Mouse (Mus musculus) layer of hippocampus, adult 8-10 months (tissue): ENCODE data around the gene Gm6685. TPM values are rescaled to one million over a fixed set of nuclear protein-coding genes. Genes with fewer than 3 reads are reported as not detected.
"Not testable (repeated sequence)": the region's sequence is repeated elsewhere in the genome, so short reads cannot be mapped to it uniquely, and the experiment has no call there.

Experiments used
- DNase-seq, 2 experiments: peaks; one replicate each; pipeline ENCODE4 v3.0.0; 2022; ENCODE audit warnings: low spot score in 2 of 2
- total RNA-seq, 4 experiments: library from RNA; stranded (reverse); gene quantifications; 2 replicates each; pipeline ENCODE4 v1.2.4; 2022

Gene Gm6685
- total RNA-seq: 1 to 10 TPM; 4.4 to 7.9 (median 6.6) TPM

DNA sequence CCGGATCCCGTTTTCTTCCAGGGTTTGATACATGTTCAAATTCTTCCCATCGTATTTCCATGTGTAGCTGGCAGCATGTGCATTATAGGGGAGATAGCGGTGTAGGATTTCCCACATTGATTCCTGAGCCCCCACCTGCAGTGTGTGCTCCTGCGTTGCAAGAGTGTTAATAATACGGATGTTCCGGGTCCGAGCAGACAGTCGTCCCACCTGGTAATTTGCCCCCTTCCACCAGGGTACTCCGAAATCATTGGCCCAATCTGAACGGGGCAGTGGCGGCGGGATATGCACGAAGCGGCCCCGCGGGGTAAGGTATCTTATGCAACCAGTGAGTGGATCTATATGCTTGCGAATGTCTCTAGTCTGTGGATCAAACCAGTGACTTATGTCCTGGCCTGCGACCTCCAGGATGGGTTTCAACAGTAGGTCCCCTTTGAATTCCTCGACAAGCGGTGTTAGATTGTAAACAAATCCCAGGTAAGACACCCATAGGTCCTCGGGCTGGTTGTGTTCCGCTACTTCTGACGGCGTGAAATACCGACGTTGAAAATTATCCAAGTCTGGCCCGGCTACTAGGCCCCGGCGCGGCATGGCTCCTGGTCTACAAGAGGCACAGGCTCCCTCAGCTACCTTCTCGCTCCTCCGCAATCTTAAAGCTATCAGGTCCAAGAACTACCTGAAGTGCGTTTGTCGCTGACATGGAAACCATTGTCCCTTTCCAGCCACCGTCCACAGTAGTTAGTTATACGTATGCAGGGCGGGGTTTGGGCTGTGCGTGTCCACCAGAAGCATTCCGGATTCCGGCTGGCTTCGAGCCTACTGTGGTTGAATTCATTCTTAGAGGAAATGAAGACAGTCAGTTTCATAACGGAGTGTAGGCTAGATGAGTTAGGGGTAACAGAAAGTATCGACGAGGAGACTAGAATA lies at the start of gene Gm6685:
TSS of gene Gm6685 (minus strand) at position 644 of the 927 bp plus-strand sequence.
- not testable (repeated sequence) for DNase-seq

DNA sequence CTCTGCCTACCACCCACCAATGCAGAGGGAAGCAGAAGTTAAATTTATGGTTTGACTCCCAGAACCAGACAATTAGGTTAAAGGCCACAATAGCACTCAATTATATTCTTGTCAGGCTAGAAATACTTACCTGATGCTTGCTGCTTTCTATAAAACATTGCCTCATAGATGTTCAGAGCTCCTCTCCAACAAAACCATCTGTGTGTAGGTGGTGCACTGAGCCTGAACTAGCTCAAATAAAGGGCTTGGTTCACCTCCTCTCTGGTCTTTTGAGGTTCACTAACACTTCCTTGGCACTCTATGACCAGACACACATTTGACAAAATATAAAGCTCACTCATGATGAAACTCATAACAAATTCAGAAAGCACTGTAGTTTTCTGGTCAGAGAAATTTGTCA lies 36.2 kb upstream of the Gm6685 start:
- no peak for DNase-seq

DNA sequence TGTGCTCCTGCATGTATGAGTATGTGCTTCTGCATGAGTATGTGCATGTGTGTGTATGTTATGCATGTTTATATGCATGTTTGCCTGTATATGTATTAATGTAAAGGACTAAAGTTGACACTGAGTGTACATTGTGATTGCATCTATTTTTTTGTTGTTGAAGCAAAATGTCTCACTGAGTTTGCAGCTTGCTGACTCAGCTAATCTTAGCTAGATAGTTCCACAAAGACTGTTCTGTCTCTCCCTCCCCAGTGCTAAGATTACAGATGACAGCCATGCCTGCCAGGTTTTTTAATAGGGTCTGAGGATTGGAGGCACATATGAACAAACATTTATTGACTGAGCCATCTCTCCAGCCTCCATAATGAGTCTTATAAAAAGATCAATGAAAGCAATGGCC lies 35.0 kb upstream of the Gm6685 start:
- DNase-seq: no peak

DNA sequence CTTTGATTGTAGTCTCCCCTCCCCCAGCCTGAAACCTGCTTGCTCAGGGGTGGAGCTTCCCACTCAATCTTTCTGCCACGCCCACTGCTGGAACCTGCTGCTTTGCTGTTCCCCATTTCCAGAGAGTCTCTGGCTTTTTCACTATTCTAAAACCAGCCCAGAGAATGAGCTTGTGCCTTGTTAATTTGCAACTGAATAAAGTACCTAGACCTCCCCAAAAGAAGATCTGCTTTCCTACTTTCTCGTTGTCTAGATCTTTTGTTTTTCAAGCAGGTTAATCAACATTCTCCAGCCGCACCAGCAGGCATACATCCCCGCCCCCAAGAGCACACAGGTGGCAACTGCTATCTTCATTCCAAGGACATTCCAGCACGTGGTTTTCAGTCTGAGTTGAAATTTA lies 31.7 kb upstream of the Gm6685 start:
- DNase-seq: not testable (repeated sequence)

DNA sequence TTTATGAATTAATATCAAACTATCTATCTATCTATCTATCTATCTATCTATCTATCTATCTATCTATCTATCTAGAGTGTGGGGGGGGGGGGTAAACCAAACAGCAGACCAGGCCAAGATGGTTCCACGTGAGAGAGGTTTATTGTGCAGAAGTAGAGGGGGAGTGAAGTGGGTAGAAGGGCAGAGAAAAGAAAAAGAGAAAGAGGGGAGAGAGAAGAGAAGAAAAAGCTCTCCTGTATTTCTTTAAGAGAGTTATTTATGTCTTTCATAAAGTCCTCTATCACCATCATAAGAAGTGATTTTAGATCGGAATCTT lies 26.2 kb upstream of the Gm6685 start:
- DNase-seq: no peak

DNA sequence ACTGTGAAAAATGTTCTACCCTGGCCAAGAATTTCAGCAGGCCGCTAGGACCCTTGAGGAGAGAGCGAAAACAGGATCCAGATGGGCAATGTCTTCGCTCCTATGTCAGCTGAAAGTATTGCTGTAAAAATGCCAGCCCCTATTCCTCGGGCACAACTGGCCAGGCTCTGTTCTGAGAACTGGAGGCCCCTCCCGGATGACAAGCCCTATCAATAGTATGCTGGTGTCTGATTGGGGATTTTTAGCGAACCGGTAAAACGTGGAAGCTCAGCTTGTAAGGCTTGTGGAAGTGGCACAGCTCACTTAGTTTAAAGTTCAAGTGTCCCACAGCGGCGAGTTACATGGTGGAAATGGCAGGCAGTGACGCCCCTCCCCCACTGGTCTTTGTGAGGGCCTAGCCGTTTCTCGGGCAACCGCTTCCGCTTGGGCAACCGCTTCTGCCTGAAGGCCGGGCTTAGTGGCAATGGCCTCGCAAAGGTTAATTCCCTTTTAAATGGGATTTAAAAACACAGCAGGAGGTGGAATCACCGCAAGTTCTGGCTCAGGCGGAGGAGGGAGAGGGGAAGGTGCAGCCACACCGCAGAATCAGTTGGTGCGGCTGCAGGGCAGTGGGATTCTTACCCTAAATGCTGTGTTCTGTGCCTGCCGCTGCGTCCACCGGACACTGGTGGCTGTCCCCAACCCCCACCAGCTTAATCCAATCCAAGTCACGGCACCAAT lies 25.7 kb upstream of the Gm6685 start:
- DNase-seq: peak; percentile 71 to 77

DNA sequence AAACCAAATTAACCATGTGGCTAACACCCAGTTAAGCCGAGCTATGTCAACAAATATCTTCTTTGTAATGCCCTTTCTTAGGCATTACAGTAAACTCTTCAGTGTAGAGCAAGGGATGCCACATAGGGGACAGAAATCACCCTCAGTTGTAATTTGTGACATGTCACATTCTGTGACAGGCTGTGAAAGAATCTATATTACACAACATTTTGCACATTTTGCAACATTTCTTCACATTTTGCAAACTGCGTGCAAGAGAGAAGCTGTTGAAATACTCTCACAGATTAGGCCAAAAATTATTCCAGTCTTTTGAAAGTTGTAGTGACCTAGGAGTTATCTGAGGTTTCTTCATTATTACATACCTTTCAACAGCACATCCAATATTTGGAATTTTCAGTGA lies 3.8 kb upstream of the Gm6685 start:
- DNase-seq: no peak

DNA sequence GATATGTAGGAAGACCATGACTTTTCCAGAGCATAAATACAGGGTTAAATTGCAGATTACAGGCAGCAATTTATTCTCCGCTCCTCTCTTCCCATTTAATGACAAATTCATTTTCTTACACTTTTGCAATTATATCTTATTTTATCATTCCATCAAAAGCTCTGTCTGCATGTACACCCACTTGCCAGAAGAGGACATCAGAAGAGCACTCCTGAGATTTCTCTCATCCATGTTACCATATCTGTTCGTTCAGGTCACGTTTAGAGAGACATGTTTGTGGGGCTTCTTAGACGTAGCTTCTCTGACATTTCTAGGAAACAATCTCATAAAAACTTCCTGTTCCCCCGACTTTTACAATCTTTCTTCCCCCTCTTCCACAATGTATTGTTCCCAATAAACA lies 2.2 kb upstream of the Gm6685 start:
- no peak for DNase-seq

DNA sequence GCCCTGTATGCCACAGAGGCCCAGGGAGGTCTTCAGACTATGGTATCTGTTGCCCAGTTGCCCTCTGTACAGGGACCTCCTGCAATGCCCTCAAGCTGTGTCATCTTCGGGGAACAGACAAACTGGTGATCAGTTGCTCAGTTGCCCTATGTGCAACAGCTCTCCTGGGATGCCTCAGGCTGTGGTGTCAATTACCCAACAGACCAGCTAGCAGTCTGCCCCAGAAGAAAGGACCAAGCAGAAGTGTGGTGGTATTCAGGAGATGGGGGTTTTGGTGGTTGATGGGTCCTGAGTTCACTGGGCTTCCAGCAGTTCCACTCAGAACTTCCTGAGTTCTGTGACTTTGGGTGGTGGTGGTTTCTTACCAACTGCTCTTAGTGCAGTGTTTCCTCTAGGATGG lies 11.8 kb downstream of the Gm6685 start:
- DNase-seq: no peak

DNA sequence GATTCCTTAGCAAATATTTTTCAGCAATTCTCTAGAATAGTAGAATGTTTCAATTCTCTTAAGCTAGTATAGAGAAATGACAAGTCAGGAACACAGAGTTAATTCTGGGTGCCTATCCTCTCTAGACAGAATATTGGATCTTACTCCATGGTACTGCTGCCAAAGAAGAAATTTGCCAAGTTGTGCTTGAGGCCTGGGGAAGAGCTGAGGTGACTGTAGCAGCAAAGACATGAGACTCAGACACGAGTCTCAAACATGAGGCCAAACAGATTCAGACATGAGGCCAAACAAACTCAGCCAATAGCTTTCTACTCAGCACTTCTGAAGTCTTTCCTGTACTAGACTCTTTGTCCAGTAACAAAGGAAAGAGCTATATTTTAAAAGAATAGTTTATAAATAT lies 26.3 kb downstream of the Gm6685 start:
- no peak for DNase-seq

DNA sequence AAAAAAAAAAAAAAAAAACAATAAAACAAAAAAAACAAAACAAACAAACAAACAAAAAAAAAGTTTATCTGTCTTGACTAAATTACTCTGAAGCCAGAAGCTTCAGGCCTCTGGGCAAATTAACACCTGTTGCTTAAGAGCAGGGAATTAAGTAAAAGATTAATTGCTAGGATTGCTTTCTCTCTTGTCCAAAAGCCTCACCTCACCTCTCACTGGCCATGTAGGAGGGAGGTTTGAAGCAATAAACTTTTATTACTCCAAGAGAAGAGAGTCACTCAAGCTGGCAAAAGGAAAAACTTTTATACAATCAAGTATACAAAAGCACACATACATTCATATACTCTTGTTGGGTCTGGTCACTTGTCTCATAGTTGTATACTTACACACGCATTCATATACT lies 31.9 kb downstream of the Gm6685 start:
- DNase-seq: no peak

DNA sequence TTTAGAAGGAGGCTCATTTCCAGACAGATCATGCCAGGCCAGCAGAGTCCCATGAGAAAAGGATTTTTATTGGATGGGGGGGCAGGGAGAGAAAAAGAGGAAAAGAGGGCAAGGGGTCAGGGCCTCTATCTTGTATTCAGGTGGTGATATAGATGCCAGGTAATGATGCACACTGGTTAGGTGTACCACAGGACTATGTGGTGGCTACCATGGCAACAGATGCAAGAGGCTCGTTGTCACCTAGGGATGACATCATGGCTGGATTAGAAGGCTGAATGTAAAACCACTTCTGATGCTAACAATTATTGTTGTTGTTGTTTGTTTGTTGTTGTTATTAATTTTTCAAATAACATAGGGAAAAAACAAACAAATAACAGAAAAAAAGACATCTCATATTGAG lies 49.2 kb downstream of the Gm6685 start:
- DNase-seq: no peak

Other genes with a start within 250 kb of the Gm6685 start
- gene Ccdc85a, start 244.5 kb upstream of the Gm6685 start, total RNA-seq: 100 to 1,000 TPM; 109 to 131 (median 125) TPM